Mouse (Mus musculus) C2C12 (cell line): ENCODE data around the gene Dpp10. TPM values are rescaled to one million over a fixed set of nuclear protein-coding genes. Genes with fewer than 3 reads are reported as not detected.

Source experiments
- H3K27me3 ChIP-seq: one replicate; pipeline ENCODE4 v1.6.1; 2011; ENCODE audit not compliant: control insufficient read depth, insufficient read depth, insufficient read length
- H3K36me3 ChIP-seq: one replicate; pipeline ENCODE4 v1.6.1; 2011; ENCODE audit not compliant: control insufficient read depth, insufficient read depth
- H3K4me3 ChIP-seq: one replicate; pipeline ENCODE4 v1.5.1; 2011; ENCODE audit warnings: mild to moderate bottlenecking, control low read depth; ENCODE audit not compliant: poor library complexity, insufficient read depth, severe bottlenecking
- H3K79me2 ChIP-seq: one replicate; pipeline ENCODE4 v1.6.1; 2011; ENCODE audit not compliant: control insufficient read depth, insufficient read depth
- H3K79me3 ChIP-seq: one replicate; pipeline ENCODE4 v1.6.1; 2011; ENCODE audit warnings: low read depth, control low read depth
- H3ac ChIP-seq: one replicate; pipeline ENCODE3; 2011; ENCODE audit warnings: low read depth; ENCODE audit not compliant: control insufficient read depth, insufficient read length
- CEBPB ChIP-seq: IDR thresholded peaks from one replicate; pipeline ENCODE4 v1.6.1; 2011; ENCODE audit warnings: low read depth, mild to moderate bottlenecking, control low read depth, moderate library complexity
- CTCF ChIP-seq: IDR thresholded peaks from one replicate; pipeline ENCODE4 v1.5.1; 2011; ENCODE audit not compliant: control insufficient read depth, insufficient read depth, insufficient read length
- FOSL1 ChIP-seq: IDR thresholded peaks from one replicate; pipeline ENCODE4 v1.8.0; 2011; ENCODE audit warnings: mild to moderate bottlenecking, low read length; ENCODE audit not compliant: poor library complexity, insufficient read depth, severe bottlenecking
- MAX ChIP-seq: IDR thresholded peaks from one replicate; pipeline ENCODE4 v1.6.1; 2011; ENCODE audit warnings: mild to moderate bottlenecking, control low read depth
- MYOD1 ChIP-seq: IDR thresholded peaks from one replicate; pipeline ENCODE4 v1.6.1; 2011; ENCODE audit warnings: low read depth; ENCODE audit not compliant: control insufficient read depth, insufficient read length
- MYOG ChIP-seq: IDR thresholded peaks from one replicate; pipeline ENCODE4 v1.6.1; 2011; ENCODE audit not compliant: control insufficient read depth, insufficient read length; ENCODE audit errors: extremely low read depth
- USF1 ChIP-seq: IDR thresholded peaks from one replicate; pipeline ENCODE4 v1.6.1; 2011; ENCODE audit warnings: low read depth, mild to moderate bottlenecking, control low read depth, moderate library complexity
- polyA plus RNA-seq: library from polyadenylated mRNA; unstranded; fragments of >200 nt; fragmentation: generic; extraction: Trizol; gene quantifications from one replicate; pipeline ENCODE4 v1.2.1, GENCODE M21; 2012; ENCODE audit warnings: missing spikeins

Gene Dpp10
- polyA plus RNA-seq, 1 experiment = not detected

DNA sequence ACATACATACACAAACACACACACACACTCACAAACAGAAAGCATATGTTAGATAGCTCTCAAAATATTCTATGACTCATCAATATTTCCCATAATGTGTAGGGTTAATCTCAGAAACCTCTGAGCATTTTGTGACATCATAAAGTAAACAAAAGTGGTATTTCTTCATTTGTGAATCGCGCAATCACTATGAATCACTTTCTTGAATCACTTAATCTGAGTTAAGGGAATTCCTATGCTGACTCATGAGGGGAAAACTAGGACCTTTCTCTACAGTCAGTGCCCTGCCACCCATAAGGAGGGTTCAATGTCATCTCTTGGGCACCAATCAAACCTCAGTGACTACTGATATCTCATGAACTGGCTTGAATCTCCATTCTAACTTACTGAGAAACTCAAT is 465.2 kb downstream of the Dpp10 start:
- H3K4me3 ChIP-seq = no peak overlapping the region
- H3K79me3 ChIP-seq = no peaks in the 10 kb centered on the region
- H3K36me3 ChIP-seq = no peaks in the 10 kb centered on the region
- H3K79me2 ChIP-seq = no peaks in the 10 kb centered on the region
- no peaks in the 10 kb centered on the region for H3K27me3 ChIP-seq
- TF ChIP-seq MYOD1 (no peak), CEBPB (peak; percentile 60)
- H3ac ChIP-seq = no peak overlapping the region

DNA sequence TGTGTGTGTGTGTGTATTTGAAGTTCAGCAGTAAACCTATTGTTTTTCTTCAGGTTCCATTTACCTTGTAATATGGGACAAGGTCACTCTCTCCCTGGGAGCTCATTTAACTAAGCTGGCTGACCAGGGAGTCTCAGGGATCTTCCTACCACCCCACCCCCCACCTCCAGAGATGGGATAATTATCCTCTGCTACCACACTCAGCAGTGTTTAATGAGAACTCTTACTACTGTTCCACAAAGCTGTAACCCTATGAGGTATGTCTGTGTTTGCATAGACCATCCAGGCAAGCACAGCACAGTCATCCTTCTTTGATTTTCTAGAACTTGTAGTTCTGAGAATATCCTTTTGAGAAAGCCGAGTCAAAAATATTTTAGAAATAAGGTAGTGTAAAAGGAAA is 471.6 kb downstream of the Dpp10 start:
- H3K36me3 ChIP-seq = no peaks in the 10 kb centered on the region
- no peak for TF ChIP-seq FOSL1
- no peak for TF ChIP-seq MYOD1
- TF ChIP-seq MAX = no peak
- TF ChIP-seq MYOG = no peak
- TF ChIP-seq CTCF = no peak
- TF ChIP-seq USF1 = no peak
- TF ChIP-seq CEBPB = no peak
- H3K4me3 ChIP-seq = no peak overlapping the region
- H3K79me3 ChIP-seq = no peaks in the 10 kb centered on the region
- H3K79me2 ChIP-seq = no peaks in the 10 kb centered on the region
- no peaks in the 10 kb centered on the region for H3K27me3 ChIP-seq
- H3ac ChIP-seq = no peak overlapping the region

DNA sequence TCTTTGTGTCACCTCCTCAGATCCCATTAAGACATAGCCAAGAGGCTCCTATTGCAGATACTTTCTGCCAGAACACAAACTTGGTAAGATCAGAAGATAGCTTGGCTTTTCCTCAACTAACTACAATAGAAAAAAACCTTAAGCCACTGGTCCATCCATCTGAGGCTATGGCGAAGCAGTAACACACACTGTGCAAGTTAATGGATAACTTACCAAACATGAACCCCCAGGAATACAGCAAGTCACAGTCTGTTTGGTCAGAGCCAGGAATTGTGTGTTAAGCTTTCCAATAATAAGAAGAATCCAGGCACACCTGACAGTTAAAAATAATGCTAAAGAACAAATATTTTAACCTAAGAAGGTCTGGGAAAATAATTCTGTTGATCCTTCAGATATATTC is 502.9 kb downstream of the Dpp10 start:
- no peaks in the 10 kb centered on the region for H3K27me3 ChIP-seq
- H3K4me3 ChIP-seq = no peak overlapping the region
- no peak overlapping the region for H3ac ChIP-seq
- no peaks in the 10 kb centered on the region for H3K79me2 ChIP-seq
- no peaks in the 10 kb centered on the region for H3K79me3 ChIP-seq
- no peaks in the 10 kb centered on the region for H3K36me3 ChIP-seq
- no peak for TF ChIP-seq MAX

DNA sequence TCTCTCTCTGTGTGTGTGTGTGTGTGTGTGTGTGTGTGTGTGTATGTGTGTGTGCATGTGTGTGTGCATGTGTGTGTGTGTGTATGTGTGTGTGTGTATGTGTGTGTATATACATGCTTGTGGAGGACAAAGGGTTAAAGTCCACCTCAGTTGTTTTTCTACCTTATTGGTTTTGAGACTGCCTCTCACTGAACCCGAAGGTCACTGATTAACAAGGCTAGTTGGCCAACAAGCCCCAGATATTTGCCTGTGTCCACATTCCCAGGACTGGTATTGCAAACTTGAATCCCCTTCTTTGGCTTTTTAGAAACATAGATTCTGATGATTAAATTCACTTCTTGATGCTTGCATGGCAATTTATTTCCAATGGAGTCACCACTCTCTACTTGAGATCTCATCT is 577.6 kb downstream of the Dpp10 start:
- H3K36me3 ChIP-seq = no peaks in the 10 kb centered on the region
- H3K4me3 ChIP-seq = no peak overlapping the region
- TF ChIP-seq FOSL1 (no peak), MYOD1 (no peak), USF1 (no peak), MAX (no peak), CEBPB (no peak), MYOG (no peak), CTCF (no peak)
- no peak overlapping the region for H3ac ChIP-seq
- H3K79me2 ChIP-seq = no peaks in the 10 kb centered on the region
- no peaks in the 10 kb centered on the region for H3K27me3 ChIP-seq
- no peaks in the 10 kb centered on the region for H3K79me3 ChIP-seq

DNA sequence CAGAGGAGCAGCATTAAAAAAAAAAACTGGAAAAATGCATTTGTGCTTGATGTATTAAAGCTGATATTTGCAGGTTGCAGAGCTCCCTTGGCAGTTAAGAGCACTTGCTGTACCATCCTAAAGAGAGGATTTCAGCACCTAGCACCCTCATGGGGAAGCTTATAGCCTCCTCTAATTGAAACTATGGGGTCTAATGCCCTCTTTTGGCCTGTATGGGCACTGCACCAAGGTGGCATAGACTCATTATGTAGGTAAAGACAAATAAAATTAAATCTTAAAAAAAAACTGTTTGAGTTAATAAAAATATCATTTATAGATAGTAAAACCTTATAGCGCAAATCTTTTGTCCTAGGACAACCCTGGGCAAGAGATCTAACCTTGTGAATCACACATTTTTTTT is 631.2 kb downstream of the Dpp10 start:
- Histone ChIP-seq H3K36me3 (no peaks in the 10 kb centered on the region), H3ac (no peak overlapping the region), H3K79me2 (no peaks in the 10 kb centered on the region), H3K4me3 (no peak overlapping the region), H3K27me3 (no peaks in the 10 kb centered on the region), H3K79me3 (no peaks in the 10 kb centered on the region)
- no peak for TF ChIP-seq MAX
- TF ChIP-seq CEBPB = no peak
- TF ChIP-seq MYOG = no peak
- no peak for TF ChIP-seq CTCF
- no peak for TF ChIP-seq FOSL1
- TF ChIP-seq USF1 = no peak
- TF ChIP-seq MYOD1 = no peak

DNA sequence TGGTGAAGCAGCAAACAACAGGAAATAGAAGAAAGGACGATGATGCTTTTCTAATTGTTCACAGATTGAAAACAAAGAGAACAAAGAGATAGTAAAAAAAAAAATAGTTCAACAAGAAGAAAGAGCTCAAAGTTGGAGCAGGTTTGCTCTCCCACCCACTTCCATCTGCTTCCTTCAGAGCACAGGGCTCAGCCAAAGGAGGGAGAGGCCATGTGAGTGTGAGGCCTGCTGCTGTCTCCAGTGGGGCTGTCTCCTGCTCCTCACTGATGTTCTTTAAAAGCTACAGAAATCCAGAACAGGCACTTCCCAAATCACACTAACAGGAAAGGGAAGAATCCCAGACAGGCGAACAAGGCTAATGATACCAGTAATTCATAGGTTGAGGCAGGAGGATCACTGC is 694.1 kb downstream of the Dpp10 start:
- Histone ChIP-seq H3K79me3 (no peaks in the 10 kb centered on the region), H3K79me2 (no peaks in the 10 kb centered on the region), H3ac (no peak overlapping the region), H3K4me3 (no peak overlapping the region), H3K27me3 (no peaks in the 10 kb centered on the region), H3K36me3 (no peaks in the 10 kb centered on the region)
- TF ChIP-seq CEBPB = no peak
- TF ChIP-seq MYOD1 = no peak
- TF ChIP-seq MYOG = no peak
- TF ChIP-seq CTCF = no peak
- no peak for TF ChIP-seq USF1
- TF ChIP-seq MAX = no peak
- TF ChIP-seq FOSL1 = no peak
